Mouse (Mus musculus) testis, postnatal 14 days (tissue): ENCODE data around the gene Lmo2.
A peak's percentile ranks its signal among the peaks of the same experiment; 100 is the strongest.

Experiments
- DNase-seq: peaks from one replicate; pipeline ENCODE4 v3.0.0; 2021; ENCODE audit warnings: low spot score

The Lmo2 gene

DNA sequence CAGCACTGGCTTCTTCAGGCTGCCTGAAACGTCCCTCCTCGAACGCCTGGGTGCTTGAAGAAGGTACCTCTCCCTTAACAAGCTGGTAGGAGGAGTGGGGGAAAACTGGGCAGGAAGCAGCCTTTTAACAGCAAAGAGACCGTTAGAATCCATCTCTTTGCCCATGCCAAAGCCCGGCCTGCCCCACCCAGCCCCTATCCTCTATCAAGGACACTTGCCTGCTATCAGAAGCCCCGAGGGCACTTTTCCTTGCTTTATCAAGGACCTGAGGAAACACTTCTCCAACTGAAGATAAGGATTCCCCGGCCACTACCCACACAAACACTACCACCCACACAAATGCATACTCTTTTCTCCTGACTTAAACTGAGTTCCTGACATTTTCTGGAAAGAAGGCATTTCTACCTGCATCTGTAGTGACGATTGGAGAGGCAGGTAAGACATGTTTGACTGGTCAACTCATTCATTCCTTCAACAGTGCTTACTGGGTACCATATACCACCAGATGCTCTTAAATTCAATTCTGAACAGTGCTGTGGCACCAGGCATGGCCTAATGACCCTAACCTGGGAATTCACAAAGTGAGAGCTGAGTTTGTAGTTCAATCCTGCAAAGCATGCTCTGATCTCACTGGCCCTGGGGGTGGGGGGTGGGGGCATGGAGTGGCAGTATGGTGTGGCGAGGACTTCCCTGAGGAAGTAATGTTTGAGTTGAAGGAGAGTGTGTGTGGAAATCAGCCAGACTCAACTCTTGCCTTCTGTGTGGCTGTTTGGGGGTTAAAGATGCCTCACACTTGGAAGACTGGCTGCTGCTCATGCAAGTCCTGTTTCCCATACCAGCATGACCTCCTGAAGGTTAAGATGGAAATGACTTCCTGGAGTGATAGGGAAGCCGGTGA lies at the start of gene Lmo2:
Gene Lmo2 (plus strand): TSS at position 338 of the 898 bp plus-strand sequence.
- DNase-seq: no peak

GRCm38 (mm10) chr2:103910601-103911000 lies 47.2 kb upstream of the Lmo2 start:
- no peak for DNase-seq

GRCm38 (mm10) chr2:103912481-103913251 lies 45.1 kb upstream of the Lmo2 start:
- no peak for DNase-seq

GRCm38 (mm10) chr2:103913252-103913650 lies 44.5 kb upstream of the Lmo2 start:
- no peak for DNase-seq

DNA sequence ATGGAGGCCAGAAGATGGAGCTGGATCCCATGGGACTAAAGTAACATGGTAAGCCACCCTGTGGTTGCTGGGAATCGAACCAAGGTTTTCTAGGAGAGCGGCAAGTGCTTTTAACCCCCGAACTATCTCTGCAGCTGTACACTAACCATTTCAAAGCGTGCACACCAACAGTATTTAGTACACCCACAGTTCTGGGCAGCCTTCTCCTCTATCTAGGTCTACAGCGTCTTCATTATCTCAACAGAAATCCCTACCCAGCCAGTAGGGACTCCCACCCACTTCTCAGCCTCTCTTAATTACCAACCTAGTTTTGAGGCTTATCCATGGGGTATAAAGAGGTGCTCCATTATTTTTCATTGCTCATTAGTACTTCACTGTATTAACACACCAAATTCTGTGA lies 41.7 kb upstream of the Lmo2 start:
- no peak for DNase-seq

GRCm38 (mm10) chr2:103917375-103917774 lies 40.4 kb upstream of the Lmo2 start:
- no peak for DNase-seq

- DNase-seq: no peak
Measured at GRCm38 (mm10) chr2:103918375-103918774, 39.4 kb upstream of the Lmo2 start.

DNA sequence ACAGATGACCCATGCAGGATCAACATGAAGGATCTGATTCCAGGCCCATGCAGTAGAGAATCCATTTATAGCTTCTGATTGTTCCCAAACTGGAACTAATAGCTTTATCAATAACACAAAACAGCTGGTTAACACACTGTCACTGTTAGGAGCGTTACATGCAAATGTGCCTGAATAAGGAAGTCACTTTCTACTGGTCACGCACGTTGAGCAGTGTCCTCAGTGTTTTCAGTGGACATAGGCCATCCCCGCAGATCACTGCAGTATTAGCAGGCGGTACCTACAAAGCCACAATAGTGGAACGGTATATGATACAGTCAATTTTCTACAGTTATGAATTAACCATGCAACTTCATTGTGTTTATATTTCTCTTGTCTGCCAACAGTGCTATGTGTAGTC lies 38.3 kb upstream of the Lmo2 start:
- DNase-seq: no peak

GRCm38 (mm10) chr2:103926586-103927113 lies 31.1 kb upstream of the Lmo2 start:
- DNase-seq: no peak

- DNase-seq: peak; percentile 14
Measured at GRCm38 (mm10) chr2:103927610-103928145, 30.1 kb upstream of the Lmo2 start.

GRCm38 (mm10) chr2:103930306-103931019 lies 27.3 kb upstream of the Lmo2 start:
- DNase-seq: no peak

DNA sequence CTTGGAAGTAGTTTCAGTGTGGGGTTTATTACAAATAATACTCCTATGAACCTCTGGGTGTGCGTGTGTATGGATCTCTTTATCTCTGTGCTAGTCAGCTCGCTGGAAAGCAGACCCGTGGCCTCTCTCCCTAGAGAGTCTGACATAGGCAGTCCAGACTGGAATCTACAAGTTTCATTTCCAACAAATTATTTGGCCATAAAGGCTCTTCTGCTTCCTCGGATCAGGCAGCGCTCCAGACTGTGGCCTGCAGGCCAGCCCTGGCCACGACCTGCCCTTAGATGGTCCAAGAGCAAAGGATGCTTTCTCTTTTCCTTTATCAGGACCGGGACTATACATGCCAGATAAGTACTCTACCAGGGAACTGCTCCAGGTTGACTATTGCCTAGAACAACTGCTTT lies 26.3 kb upstream of the Lmo2 start:
- no peak for DNase-seq

- DNase-seq: no peak
Measured at GRCm38 (mm10) chr2:103932025-103932424, 25.8 kb upstream of the Lmo2 start.

DNA sequence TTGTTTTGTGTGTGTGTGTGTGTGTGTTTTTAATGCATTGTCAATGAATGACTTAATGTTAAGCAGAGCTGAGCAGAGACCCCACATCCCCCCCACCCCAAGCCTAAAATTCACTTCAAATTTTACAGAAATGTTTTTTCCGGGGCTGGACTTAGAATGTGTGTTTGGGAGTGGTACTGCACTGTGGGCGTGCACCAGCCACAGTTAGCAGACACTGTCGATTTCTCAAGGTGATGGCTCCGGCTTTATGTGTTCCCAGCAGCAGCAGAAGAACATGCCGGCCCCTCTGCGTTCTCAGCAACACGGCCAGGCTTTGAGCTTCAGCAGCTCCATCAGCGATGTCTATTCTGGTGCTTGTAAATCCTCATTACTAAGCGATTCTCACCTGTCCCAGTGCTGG lies 25.3 kb upstream of the Lmo2 start:
- DNase-seq: no peak

- no peak for DNase-seq
Measured at GRCm38 (mm10) chr2:103934270-103934669, 23.5 kb upstream of the Lmo2 start.

- DNase-seq: no peak
Measured at GRCm38 (mm10) chr2:103934670-103935069, 23.1 kb upstream of the Lmo2 start.

- no peak for DNase-seq
Measured at GRCm38 (mm10) chr2:103935691-103936435, 21.9 kb upstream of the Lmo2 start.

DNA sequence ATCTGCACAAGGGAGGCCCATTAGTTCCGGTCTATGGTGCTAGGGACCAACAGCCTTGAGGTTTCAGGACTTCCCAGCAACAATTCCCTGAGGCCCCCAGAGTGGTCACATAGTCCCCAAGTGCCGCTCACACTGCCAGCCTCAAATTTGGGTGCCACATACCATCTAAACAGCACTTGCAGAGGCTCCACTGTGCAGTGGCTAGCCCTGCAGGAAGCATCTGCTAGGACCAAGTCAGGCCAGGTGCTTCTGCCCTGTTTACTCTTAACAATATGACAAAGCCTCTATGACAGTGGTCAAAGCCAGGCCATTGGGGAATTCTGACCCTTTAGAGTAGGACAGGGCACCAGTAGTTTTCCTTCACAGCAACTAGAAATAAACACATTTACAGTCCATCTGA lies 21.1 kb upstream of the Lmo2 start:
- DNase-seq: no peak

DNA sequence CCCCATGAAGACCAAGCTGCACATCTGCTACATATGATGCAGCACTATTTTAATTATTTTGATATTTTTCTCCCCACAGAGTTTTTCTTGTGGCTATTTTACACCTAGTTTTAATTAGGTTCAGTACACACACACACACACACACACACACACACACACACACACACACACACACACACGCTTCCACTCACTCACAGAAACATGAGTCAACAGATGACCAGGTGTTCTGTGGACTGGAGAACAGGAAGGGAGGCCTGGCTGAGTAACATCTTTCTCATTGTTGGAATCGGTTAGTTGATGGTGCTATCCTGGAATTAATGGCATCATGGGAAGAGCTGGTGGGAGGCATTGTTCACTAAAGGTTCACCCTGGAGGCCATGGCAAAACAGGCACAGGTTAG lies 20.1 kb upstream of the Lmo2 start:
- no peak for DNase-seq

DNA sequence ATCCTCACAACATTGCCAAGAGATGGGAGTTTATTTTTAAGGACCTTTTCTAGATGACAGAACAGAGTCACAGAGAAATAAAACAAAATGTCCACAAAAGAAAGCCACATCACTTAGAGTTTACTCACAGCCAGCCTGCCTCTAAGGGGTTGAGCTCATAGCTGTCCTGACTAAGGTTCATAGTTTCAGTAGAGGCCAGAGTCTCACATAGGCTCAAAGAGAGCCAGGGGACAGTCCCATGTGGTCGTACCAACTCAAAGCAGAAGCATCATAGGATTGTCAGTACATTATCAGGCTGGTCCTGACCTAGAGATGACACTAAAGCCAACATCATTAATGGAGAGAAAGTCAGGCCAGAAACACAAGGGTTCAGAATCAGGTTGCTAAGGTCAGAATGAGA lies 19.2 kb upstream of the Lmo2 start:
- no peak for DNase-seq

GRCm38 (mm10) chr2:103939003-103939402 lies 18.8 kb upstream of the Lmo2 start:
- no peak for DNase-seq
